Mouse (Mus musculus) embryo, embryonic 11.5 days (tissue): ENCODE measurements around the gene Clcn2.
"Not testable (repeated sequence)": the region's sequence is repeated elsewhere in the genome, so short reads cannot be mapped to it uniquely, and the experiment has no call there.

Experiments
- DNase-seq: peaks from one replicate; pipeline ENCODE4 v3.0.0-alpha.2; 2012; ENCODE audit warnings: low read depth, low spot score

The Clcn2 gene

DNA sequence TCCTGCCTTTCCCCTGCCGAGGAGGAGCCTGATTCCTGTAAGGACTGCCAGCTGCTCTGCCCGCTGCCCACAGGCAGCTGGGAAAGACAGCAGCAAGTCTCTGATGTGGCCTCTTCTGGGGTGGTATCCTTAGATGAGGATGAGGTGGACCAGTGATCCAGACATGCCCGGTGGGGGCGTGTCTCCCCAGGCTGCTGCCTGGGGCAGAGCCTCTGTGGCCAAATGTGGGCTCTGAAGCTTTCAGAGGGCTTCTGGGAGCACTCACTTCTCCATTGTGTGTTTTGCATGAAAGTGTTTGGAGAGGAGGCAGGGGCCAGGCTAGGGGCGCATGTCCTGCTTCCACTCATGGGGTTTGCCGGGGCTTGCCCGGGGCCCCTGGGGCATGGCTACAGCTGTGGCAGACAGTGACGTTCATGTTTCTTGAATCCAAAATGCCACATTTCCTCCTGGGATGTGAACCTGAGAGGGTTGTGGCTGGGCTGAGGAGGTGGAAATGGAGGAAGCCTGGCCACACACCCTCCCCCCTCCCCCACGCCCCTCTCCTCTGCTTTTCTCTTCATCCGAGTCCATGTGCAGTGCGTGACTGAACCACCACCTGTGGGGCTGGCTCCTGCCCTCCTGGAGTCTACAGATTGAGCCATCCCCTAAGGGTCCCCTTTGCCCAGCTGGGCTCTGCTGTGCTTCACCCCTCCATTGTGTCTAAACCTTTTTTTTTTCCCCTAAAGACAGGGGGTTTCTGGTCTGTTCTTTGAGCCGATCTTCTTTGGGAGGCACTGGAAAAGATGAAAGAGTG lies 15.6 kb downstream of the Clcn2 start:
- no peak for DNase-seq

DNA sequence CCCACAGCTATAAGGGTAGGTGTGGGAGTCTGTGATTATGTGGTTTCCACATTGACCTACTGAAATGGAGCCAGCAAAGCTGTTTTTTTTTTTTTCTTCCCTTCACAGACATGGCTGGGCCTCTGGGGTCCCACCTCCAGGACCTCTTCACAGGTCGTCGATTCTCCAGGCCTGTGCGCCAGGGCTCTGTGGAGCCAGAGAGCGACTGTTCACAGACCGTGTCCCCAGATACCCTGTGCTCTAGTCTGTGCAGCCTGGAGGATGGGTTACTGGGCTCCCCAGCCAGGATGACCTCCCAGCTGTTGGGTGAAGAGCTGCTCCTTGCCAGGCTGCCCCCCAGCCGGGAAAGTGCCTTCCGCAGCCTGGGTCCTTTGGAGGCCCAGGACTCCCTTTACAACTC lies 16.2 kb downstream of the Clcn2 start:
- no peak for DNase-seq

DNA sequence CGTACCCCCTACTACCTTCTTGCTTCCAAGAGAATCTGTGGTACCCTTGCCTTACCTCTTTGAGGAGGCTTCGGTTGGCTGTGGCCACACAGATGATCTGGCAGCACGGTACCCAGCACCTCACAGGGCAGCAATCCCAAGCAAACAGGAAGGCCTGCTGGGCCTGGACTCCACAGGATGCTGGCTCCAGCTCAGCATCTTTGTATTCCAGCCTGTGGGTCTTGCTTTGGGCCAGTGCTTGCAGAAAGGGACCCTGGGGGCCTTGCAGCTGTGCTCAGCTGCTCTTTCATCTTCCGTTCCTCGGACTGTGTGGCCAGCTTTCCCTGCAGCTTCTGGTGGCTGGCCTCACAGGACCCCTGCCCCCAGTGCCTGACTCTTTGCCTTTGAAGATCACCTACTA lies 17.5 kb downstream of the Clcn2 start:
- DNase-seq: no peak

DNA sequence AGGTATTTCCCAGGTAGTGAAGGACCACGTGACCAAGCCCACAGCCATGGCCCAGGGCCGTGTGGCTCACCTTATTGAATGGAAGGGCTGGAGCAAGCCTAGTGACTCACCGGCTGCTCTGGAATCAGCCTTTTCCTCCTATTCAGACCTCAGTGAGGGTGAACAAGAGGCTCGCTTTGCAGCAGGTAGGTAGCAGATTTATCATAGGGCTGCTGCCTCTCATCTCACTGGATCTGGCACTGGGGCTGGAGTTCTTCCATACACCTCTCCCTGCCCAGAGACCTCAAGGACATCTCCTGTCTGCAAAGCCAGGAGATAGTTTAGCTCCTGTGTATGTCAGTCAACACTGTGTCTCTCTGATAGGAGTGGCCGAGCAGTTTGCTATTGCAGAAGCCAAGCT lies 18.3 kb downstream of the Clcn2 start:
- no peak for DNase-seq

DNA sequence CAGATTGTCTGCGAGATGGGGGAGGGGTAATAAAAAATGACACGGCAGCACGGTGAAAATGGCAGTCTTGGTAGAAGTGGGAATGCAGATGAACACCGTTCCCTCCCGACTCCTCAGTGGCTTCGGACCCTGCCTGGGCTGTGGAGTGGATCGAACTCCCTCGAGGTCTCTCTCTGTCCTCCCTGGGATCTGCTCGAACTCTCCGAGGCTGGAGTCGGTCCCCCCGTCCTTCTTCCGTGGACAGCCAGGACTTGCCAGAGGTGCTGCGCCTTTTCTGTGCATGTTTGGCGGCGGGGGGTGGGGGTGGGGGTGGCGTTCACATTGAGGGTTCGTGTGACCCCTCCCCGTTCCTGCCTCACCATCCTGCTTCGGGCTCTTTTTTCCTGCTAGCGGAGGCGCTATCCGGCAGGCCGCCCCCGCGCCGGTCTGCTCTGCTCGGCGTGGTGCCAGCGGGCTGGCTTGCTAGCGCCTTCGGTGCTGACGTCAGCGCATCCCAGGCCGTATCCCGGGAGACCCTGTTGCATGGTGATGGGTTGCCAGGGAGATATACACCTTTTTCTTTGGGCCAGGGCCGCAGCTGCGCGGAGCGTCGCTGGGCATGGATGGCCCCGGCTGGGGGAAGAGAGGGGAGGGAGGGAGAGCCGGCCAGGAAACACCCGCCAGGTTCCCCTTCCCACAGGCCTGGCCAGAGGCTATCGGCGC lies 21.8 kb downstream of the Clcn2 start:
- no peak for DNase-seq

DNA sequence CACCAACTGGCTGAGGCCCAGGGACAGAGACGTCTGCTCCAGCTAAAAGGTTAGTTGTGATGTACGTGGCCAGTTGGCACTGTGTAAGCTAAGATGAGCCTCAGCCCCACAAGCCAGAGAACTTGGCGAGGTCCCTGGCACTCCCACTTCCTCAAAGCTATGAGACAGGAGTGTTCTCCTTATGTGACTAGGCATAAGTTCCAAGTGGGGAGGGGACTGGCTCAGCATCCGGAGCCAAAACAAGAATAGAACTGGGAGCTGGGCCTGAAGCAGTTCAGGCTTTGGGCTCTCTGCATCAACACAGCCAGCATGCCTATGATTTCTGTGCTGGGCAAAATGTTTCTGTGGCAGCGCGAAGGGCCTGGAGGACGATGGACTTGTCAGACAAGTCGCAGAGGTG lies 22.8 kb downstream of the Clcn2 start:
- no peak for DNase-seq

DNA sequence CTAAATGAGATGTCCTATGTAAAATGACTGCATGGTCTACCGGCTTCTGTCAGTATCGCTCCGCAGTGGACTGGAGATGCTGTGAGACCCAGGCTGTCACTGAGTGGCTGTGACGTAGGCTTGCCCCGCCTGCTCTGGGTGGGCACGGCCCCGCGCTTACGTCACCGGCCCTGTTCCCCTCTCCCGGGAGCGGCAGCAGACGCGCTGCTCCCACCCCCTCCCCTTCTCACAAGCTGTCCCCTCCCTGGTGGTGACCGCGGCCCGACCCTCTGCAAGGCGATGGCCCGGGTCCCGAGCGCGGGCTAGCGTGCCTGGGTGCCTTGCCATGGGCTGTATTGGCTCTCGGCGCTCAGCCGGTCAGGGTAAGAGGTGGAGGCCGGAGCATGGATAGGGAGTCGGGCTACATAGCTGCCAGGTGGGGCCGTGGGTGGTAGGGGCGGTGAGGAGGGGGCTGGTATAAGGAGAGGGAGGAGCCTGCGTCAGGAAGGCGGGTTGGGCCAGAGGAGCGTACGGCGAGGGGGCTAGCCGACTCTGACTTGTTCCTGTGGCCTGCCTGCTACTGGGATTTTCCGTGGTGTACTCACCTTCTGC lies 24.3 kb downstream of the Clcn2 start, which contains the start of gene Fam131a:
Fam131a (plus strand) TSS at position 131 of the 591 bp plus-strand sequence.
- peak; percentile 85 for DNase-seq

DNA sequence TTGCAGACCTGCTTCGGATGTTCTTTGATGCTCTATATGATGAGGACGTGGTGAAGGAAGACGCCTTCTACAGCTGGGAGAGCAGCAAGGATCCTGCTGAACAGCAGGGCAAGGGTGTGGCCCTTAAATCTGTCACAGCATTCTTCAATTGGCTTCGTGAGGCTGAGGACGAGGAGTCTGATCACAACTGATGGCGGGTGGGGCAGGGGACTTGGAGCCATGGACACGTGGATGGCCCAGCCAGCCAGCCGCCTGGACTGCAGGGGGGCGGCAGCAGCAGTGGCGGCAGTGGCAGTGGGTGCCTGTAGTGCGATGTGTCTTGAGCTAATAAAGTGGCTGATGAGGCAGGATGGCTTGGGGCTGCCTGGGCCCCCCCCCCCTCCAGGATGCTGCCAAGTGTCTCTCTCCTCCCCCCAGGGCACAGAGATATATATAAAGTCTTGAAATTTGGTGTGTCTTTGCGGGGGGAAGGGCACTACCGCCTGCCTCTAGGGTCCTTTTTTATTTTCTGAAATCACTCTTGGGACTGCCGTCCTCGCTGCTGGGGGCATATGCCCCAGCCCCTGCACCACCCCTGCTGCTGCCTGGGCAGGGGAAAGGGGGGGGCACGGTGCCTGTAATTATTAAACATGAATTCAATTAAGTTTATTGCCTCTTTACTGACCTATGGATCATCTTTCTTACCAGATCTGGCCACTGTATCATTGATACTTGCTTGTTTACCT lies 25.1 kb downstream of the Clcn2 start:
- no peak for DNase-seq

DNA sequence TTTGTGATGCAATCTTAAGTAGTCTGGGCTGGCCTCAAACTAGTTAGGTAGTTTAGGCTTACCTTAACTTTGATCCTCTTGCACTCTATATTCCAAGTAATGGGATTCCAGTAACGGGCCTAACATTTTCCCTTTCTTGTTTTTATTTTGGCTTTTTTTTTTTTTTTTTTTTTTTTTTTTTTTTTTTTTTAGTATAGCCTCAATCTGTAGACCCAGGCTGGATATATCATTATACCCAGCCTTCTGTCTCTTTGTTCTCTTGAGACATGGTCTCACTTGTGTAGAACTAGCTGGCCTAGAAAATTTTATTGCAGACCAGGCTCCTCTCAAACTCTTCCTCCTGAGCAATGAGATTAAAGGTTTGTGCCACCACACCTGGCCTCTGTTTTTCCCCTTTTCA lies 25.9 kb downstream of the Clcn2 start:
- DNase-seq: no peak

DNA sequence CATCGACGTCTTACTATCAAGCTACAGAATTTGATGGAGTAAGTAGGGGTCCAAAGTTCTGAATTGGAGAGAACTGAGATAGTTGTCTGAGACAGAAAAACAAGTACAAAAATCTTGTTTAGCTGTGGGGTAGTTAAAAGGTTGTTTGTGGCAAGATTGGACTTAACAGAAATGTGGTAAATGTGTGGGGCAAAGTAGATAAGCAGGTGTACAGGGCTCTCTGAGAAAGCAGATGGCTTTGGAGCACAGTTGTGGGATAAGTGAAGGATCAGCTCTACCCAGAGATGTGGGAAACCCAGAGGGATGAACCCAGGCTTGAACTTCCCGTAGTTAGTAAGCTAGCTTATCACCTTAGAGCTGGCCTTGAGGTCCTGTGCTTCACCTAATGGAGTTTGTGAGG lies 26.8 kb downstream of the Clcn2 start:
- DNase-seq: no peak

DNA sequence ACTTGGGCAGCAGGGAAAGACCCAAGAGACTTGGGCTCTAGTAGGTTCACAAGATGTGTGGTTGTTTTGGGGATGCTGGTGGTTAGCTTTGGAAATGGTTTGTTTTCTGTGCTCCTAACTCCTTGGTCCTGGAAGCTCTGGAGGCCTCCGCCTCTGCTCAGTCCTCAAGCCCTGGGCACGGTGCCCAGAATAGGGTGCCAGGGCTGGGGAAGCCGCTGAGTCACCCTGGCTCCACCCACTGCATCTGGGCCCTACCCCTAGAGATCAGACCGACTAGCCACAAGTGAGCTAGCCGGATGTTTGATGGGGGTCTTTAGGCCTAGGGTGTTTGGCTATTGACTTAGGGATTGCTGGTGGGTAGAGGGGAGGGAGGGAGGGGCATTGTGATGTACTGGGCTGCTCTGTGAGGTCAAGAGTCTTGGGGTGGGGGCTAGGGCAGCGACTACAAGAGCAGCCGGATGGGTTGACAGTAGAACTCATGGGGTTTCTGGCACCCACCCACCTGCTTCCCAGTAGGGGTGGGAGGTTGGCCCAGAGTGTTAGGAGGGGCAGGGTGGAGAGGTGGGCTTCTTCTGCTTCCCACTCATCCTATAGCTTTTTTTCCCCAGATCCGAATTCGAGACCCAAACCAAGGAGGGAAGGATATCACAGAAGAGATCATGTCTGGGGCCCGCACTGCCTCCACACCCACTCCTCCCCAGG lies 39.4 kb downstream of the Clcn2 start:
- no peak for DNase-seq

DNA sequence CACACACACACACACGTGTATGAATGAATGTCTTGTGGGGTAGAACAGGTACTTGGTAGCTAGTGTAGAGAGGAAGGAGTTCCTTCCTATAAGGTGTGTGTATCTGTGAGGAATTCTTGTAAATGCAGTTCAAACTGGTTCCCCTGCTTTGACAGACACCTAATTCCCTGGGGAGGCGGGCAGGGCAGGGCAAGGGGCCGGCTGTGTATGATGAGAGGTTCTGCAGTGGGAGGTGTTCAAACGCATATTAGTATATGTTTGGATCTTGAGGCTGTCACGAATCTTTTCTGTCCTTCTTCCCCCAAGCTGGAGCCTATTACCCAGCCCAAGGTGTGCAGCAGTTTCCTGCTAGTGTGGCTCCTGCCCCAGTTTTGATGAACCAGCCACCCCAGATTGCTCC lies 40.2 kb downstream of the Clcn2 start:
- no peak for DNase-seq

DNA sequence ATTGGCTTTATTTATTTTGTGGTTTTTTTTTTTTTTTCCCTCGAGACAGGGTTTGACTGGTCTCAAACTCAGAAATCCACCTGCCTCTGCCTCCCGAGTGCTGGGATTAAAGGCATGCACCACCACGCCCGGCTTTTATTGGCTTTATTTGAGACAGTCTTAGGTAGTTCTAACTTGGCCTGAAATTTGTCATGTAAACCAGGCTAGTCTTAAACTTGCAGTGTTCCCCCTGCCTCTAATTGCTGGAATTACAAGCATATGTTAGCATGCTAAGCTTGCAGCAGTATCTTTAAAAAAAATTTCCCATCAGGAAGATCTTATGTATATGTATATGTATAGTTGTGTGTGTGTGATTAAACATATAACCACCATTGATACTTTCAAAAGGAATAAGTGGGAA lies 40.8 kb downstream of the Clcn2 start:
- no peak for DNase-seq

DNA sequence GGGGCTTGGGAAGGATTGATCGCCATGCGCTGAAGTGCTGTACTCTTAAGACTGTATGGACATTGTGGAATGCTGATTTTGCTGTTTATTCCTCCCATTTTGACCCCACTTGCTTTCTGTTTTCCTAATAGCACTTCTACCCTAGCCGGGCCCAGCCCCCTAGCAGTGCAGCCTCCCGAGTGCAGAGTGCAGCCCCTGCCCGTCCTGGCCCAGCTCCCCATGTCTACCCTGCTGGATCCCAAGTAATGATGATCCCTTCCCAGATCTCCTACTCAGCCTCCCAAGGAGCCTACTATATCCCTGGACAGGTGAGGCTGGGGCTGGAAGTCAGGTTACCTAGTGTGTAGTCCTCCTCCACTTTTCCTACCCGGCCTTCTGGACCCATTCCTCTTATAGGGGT lies 42.3 kb downstream of the Clcn2 start:
- no peak for DNase-seq

DNA sequence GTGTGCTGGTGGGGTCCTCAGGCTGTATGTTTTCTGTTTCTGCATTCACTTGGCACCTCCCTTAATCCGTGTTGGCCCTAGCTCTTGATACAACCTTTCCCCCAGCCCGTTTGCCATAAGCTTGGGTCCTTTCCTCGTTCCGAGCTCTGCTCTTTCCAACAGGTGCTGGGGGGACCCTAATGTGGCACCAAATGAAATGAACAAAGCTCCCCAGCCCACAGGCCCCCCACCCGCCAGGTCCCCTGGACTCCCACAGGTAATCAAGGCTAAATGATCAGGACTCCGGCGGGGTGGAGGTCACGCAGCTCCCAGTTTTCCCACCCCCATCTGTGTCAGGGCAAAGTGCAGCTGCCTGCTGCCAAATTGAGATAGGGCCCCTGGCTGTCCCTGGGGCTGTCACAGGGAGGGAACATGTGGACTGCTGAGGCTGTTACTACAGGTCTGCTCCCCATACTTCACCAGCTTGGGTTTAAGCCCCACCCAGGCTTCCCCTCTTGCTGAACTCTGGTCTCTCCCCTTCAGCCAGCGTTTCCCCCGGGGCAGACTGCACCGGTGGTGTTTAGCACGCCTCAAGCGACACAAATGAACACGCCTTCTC lies 43.7 kb downstream of the Clcn2 start:
- DNase-seq: no peak

DNA sequence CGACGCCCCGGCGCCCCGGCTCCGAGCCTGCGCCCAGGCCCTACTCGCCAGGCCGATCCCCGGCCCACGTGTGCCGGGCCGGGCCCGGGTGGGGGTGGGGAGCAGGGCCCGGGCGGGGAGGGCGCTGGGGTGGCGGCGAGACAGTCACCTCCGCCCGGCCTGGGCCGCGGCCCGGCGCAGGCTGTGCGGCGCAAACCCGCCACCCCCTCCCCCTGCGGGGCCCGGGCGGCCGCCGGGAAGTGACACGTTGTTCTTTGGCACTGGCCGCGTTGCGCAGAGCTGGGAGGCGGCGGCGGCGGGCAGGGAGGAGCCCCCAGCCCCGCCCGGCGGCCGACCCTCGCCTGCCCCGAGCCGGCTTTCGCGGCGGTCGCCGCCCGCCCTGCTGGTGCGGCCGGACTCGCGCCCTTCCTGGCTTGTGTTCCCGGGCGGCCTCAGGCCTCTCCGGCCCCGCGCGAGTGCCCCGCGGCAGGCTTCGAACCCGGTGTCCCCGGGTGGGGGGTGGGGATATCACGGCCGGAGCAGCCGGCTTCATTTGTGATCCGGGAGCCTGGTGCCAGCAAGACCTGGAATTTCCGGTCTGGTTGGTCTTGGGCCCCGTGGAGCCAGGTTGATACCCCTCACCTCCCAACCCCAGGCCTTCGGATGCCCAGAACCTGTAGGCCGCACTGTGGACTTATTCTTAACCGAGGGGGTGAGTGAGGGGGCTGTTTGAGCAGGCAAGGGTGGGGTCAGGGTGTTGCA lies 44.4 kb downstream of the Clcn2 start:
- no peak for DNase-seq

DNA sequence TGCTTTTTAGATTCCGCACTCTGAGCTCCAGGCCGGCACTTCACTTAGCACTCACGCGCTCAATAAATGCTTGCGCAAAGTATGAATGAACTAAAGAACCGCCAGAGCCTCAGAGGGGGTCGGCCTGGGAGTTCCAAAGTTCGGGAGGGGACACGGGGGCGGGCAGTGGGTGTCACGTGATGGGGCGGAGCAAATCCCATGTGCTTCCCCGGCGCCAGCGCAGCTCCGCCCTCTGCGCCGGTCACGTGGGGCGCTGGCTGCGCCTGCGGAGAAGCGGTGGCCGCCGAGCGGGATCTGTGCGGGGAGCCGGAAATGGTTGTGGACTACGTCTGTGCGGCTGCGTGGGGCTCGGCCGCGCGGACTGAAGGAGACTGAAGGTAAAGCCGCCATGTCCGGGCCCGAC lies 45.0 kb downstream of the Clcn2 start:
- peak; percentile 94 for DNase-seq

DNA sequence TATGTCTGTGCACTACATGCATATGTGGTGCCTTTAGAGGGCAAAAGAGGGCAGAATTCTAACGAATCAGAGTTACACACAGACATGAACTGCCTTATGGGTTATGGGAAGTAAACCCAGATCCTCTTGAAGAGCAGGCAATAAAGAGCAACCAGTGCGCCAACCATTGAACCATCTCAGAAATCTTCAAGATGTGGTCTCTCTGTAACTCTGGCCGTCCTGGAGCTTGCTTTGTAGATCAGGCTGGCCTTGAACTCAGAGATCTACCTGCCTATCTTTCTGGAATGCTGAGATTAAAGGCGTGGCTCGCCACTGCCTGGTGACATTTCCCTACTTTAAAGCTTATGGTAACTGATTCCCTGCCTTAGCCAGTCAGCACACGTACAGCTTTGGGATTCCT lies 45.7 kb downstream of the Clcn2 start:
- no peak for DNase-seq

DNA sequence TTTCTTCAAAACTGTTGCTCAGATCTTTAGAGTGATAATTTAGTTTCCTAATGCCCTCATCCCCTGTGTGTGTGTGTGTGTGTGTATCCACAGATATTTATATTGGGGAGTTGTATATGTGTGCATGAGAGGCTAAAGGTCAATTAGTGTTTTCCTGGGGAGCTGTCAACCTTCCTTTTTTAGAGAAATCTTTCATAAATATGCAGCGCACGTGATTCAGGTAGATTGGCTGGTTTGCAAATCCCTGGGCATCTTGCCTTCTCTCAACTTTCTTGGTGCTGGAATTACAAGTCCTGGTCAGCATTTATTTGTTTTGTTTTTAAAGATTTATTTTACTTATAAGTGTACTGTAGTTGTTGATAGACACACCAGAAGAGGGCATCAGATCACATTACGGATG lies 47.3 kb downstream of the Clcn2 start:
- DNase-seq: no peak

DNA sequence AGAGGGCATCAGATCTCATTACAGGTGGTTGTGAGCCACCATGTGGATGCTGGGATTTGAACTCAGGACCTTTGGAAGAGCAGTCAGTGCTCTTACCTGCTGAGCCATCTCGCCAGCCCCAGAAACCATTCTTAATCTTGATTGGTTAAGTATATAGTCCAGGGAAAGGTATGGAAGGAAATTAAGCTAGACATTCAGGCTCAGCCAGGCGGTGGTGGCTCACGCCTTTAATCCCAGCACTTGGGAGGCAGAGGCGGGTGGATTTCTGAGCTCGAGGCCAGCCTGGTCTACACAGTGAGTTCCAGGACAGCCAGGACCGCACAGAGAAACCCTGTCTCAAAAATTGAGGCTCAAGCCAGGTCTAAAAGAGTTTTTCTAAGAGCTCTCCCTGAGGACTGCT lies 49.5 kb downstream of the Clcn2 start, which contains the start of gene Eif4g1:
Eif4g1 (plus strand) TSS at position 301 of the 400 bp plus-strand sequence.
- DNase-seq: not testable (repeated sequence)
